Mouse (Mus musculus) c-Kit-positive CD71-negative TER-119-negative erythroid progenitor cells, embryonic 14.5 days (primary cell): ENCODE results near the gene 1810013L24Rik.

ENCODE experiments used
- DNase-seq: peaks from one replicate; pipeline ENCODE4 v3.0.0-alpha.2; 2013; ENCODE audit warnings: low read depth

Gene 1810013L24Rik

GRCm38 (mm10) chr16:8829564-8830359 is at the start of gene 1810013L24Rik:
Gene 1810013L24Rik (plus strand): TSS chr16:8830100.
- peak; percentile 97 for DNase-seq

DNA sequence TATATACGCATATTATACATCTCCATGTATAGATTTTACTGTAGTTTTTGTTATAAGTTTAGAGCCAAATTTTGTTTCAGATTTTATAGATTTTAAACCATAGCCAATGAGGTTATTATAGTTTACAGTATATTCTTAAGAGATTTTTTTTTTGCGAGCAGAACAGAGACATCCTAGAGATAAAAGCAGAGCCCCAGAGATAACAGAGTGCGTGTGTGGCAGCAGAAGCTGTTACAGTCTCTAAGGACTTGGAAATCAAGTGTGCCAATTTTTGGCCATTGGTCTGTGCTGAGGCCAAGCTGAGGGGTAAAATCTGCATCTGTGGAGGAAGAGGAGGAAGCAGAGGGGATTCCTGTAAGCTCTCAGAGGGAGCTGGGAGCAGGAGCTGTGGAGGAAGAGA is 49.7 kb upstream of the 1810013L24Rik start:
- DNase-seq, result no peak

GRCm38 (mm10) chr16:8781191-8781590 is 48.7 kb upstream of the 1810013L24Rik start:
- no peak for DNase-seq

- DNase-seq, result no peak
Observed at GRCm38 (mm10) chr16:8781660-8782059, 48.2 kb upstream of the 1810013L24Rik start.

- DNase-seq, result no peak
Observed at GRCm38 (mm10) chr16:8783198-8783913, 46.5 kb upstream of the 1810013L24Rik start.

DNA sequence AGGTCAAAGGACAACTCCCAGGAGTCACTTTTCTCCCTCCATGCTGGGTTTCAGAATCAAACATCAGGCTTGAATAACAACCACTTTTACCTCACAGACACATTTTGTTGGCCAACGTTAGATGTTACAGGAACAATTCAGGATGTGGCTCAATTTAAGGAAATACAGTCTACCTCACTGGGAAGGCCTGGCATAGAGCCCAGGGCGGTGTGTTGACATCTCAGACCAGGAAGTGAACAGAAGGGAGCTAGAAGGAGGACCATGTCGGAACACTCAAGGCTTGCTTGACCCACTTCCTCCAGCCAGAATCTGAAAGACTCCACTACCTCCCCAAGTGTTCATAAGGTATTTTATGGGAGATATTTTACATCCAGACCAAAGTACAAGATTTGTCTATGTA is 45.1 kb upstream of the 1810013L24Rik start:
- no peak for DNase-seq

GRCm38 (mm10) chr16:8790886-8791285 is 39.0 kb upstream of the 1810013L24Rik start:
- no peak for DNase-seq

GRCm38 (mm10) chr16:8791949-8792557 is 37.8 kb upstream of the 1810013L24Rik start, which contains the start of gene Usp7:
Gene Usp7 (minus strand): TSS chr16:8792308.
- no peak for DNase-seq

- DNase-seq, result no peak
Observed at GRCm38 (mm10) chr16:8794952-8795351, 34.9 kb upstream of the 1810013L24Rik start.

DNA sequence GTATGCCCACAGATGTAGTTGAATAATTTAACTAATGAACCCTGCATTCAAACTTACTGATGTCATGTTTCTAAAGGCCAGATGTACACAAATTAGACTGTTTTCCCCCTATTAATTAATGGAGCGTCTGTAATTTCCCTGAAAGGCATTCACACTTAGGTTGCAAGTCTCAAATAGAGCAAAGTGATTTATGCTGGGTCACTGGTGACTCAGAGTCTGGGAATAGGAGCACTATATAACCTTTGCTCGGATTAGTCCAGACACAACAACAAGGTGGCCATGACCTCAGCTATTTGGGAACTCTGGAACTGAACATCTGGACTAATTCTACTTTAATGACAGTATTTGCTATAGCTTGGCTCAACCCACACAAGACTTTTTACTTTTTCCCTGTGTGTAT is 34.0 kb upstream of the 1810013L24Rik start:
- DNase-seq, result no peak

GRCm38 (mm10) chr16:8806703-8807102 is 23.2 kb upstream of the 1810013L24Rik start:
- no peak for DNase-seq

DNA sequence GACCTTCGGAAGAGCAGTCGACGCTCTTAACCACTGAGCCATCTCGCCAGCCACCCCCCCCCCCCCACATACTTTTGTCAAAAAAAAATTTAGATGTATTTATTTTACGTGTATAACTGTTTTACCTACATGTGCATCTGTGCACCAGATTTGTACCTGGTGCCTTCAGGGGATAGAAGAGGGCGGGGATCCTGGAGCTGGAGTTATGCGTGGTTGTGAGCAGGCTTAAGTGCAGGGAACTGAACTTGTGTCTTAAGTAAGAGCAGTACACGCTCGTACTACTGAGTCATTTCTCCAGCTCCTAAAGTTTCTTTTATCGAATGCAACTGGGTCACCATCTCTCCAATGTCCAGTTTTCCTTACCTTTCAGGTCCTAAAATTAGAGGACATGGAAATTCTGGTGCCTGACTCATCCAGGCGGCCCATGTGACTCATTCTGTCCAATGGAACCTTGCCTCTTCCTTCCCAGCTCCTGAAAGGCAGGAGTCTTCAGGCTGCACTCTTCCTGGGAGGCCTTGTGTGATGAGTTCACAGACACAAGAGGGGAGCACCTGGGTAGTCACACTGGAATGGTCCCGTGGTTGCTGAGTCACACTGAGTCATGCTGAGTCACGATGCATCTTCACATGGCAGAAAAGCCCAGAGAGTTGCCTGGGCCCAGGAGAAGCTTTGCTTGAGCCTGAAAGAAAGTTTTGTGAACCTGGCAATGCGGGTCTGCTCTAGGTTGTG is 19.3 kb upstream of the 1810013L24Rik start:
- DNase-seq, result peak; percentile 52

DNA sequence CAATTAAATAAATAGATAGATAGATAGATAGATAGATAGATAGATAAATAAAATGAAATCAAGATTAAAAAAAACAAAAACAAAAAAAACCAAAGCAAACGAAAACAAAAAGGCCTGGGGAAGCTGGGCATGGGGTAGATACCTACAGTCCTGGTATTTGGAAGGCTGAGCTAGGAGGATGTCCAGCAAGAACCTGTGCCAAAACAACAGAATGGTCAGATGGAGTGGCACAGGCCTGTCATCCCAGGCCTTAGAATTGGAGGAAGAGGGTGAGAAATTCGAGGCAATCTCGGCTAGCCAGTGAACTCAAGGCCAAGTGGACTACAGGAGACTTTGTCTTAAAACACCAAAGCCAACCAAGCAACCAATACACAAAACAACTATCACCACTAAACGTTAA is 12.0 kb upstream of the 1810013L24Rik start:
- no peak for DNase-seq

- DNase-seq, result no peak
Observed at GRCm38 (mm10) chr16:8821429-8821828, 8.5 kb upstream of the 1810013L24Rik start.

DNA sequence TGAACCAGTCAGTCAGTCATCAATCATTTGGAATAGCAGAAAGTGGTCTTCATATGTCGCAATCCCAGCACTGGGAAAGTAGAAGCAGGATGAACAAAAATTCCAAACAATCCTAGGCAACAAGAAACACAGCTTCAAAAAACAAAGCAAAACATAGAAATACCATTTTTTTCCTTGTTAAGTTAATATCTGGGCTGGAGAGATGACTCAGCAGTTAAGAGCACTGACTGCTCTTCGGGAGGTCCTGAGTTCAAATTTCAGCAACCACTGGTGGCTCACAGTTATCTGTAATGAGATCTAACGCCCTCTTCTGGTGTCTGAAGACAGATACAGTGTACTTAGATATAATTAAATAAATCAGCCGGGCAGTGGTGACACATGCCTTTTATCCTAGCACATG is 7.3 kb upstream of the 1810013L24Rik start:
- DNase-seq, result no peak

- peak; percentile 50 for DNase-seq
Observed at GRCm38 (mm10) chr16:8823661-8824060, 6.2 kb upstream of the 1810013L24Rik start.

DNA sequence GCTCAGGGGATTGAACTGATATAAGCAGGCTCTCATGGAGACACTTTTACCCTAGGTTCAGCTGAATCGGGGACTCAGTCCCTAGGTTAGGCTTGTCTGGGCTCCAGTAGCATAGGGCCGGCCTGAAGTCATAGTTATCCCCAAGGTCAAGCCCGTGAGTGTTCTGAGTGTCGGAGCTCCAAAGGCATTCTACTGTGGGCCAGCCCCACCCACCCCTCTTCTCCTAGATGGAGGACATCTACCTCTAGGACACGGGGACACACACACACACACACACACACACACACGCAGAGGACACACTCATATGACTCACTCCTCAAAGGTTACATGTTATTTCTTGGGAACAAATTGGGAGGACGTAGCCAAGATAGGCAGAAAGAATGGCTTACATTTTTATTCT is 2.5 kb upstream of the 1810013L24Rik start:
- DNase-seq, result no peak

- DNase-seq, result no peak
Observed at GRCm38 (mm10) chr16:8828636-8829563, 1.0 kb upstream of the 1810013L24Rik start.

DNA sequence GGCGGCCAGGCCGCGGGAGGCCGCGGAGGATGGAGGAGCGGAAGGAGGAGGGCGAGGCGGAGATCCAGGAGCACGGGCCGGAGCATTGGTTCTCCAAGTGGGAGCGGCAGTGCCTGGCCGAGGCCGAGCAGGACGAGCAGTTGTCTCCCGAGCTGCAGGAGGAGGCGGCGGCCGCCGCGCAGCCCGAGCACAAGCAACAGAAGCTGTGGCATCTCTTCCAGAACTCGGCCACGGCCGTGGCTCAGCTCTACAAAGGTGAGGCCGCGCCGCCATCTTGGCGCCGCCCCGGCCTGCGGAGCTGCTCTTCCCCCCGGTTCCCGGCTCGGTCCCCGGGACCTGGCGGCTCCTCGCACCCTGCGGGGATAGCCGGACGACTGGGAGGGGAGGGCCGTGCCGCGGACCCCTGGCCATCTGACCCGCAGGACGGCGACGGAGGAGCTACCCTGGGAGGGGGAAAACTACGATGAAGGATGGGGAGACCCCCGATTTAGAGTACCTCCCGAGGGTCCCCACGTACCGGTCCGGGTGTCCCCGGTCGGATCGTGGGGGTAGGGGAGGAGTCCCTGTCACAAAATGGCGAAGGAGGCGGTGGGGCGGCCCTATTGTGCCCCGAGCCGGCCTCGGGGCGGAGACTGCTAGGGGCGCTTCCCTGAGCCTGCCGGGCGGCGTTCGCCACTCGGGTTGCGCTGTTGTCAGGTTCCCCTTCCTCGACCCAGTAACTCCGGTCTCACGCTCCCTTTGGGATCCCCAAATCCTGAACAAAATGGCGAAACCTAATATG is 721 bp downstream of the 1810013L24Rik start:
- DNase-seq, result peak; percentile 49

DNA sequence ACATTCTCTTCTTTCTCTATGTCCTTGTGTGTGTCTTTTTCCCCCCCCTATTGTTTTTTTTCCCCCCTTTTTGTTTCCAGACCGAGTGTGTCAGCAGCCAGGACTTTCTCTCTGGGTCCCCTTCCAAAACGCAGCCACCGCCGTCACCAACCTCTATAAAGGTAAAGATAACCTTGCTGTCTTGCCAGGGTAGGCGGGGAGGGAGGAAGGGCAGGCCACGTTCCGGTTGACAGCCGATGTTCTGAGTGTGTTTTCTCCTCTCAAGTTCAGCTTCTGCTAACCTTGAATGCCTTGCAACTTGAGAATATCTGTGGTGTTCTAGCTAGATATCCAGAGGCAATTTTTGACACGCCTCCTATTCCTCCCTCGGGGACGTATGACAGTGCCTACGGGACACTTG is 1.3 kb downstream of the 1810013L24Rik start:
- peak; percentile 14 for DNase-seq
